Mouse (Mus musculus) kidney, postnatal 0 days (tissue): ENCODE results near the gene Supt5. TPM values are rescaled to one million over a fixed set of nuclear protein-coding genes. Genes with fewer than 3 reads are reported as not detected.

ENCODE experiments used
- ATAC-seq: fragments of 200-750 bp; cut with Nextera tagmentation; replicated peaks from 2 replicates; pipeline ENCODE4 v1.8.0; 2017; ENCODE audit warnings: low read depth, moderate number of reproducible peaks, moderate TSS enrichment, moderate library complexity; ENCODE audit not compliant: low FRiP score
- DNase-seq: peaks from one replicate; pipeline ENCODE4 v3.0.0-alpha.2; 2016; ENCODE audit warnings: low spot score
- H3K27ac ChIP-seq: fragments of 300-500 bp; sonication (generic); 2 replicates; pipeline ENCODE4 v1.5.1; 2014; ENCODE audit warnings: mild to moderate bottlenecking
- H3K27me3 ChIP-seq: fragments of 300-500 bp; sonication (generic); 2 replicates; pipeline ENCODE4 v1.6.1; 2014; ENCODE audit warnings: low read length, mixed read lengths; ENCODE audit not compliant: insufficient read depth
- H3K36me3 ChIP-seq: fragments of 300-500 bp; sonication (generic); 2 replicates; pipeline ENCODE4 v1.6.1; 2014; ENCODE audit warnings: low read length, mixed read lengths; ENCODE audit not compliant: insufficient read depth
- H3K4me1 ChIP-seq: fragments of 300-500 bp; sonication (generic); replicated peaks from 2 replicates; pipeline ENCODE4 v1.6.1; 2014; ENCODE audit warnings: antibody characterized with exemption, low read length, mixed read lengths; ENCODE audit not compliant: insufficient read depth
- H3K4me2 ChIP-seq: fragments of 300-500 bp; sonication (generic); 2 replicates; pipeline ENCODE4 v1.6.1; 2014; ENCODE audit warnings: mild to moderate bottlenecking, low read length, moderate library complexity, mixed read lengths
- H3K4me3 ChIP-seq: fragments of 300-500 bp; sonication (generic); replicated peaks from 2 replicates; pipeline ENCODE4 v1.5.1; 2014; ENCODE audit warnings: low read depth, low read length
- H3K9ac ChIP-seq: fragments of 300-500 bp; sonication (generic); 2 replicates; pipeline ENCODE4 v1.6.1; 2014; ENCODE audit warnings: low read depth, low read length
- H3K9me3 ChIP-seq: fragments of 300-500 bp; sonication (generic); replicated peaks from 2 replicates; pipeline ENCODE4 v1.6.1; 2016; ENCODE audit warnings: low read length, inconsistent platforms, mixed read lengths
- CTCF ChIP-seq: IDR thresholded peaks from 2 replicates; pipeline ENCODE4 v1.5.1; 2016; ENCODE audit warnings: antibody characterized with exemption, low read depth, mild to moderate bottlenecking, moderate library complexity
- WGBS: fragments of 180-500 bp; shearing (Covaris S2); extraction: QIAGEN DNeasy Blood & Tissue Kit; methylation state at CpG from one replicate; pipeline ENCODE4 v1.1.7; 2014; 5-methylcytosine and 5-hydroxymethylcytosine counted together
- polyA plus RNA-seq: library from polyadenylated mRNA; unstranded; fragments of >200 nt; fragmentation: Nextera tagmentation; extraction: Ambion mirVana; gene quantifications from 2 replicates; pipeline ENCODE4 v1.2.1, GENCODE M21; 2015

Supt5 gene
- polyA plus RNA-seq, 1 experiment from 2014 or later = 53.4 TPM

- peak; percentile 51 for TF ChIP-seq CTCF
- ATAC-seq = no peak
- H3K27ac ChIP-seq = no peak overlapping the region
- H3K36me3 ChIP-seq = peaks cover 8% of the 10 kb centered on the region
- H3K4me1 ChIP-seq = peaks cover 7% of the 10 kb centered on the region; the same call in 1 of the 2 replicates
- 86% methylated on average over 7 of the region's 7 CpGs for WGBS
- peak; percentile 28 for DNase-seq
- no peak overlapping the region for H3K9ac ChIP-seq
- no peak overlapping the region for H3K4me2 ChIP-seq
- no peak overlapping the region for H3K4me3 ChIP-seq
- H3K9me3 ChIP-seq = no peaks in the 10 kb centered on the region
- H3K27me3 ChIP-seq = no peaks in the 10 kb centered on the region
These were observed 10.1 kb upstream of the Supt5 start for GRCm38 (mm10) chr7:28348601-28349000.

- no peaks in the 10 kb centered on the region for H3K27me3 ChIP-seq
- H3K4me1 ChIP-seq = peaks cover 7% of the 10 kb centered on the region; the same call in 1 of the 2 replicates
- H3K4me3 ChIP-seq = no peak overlapping the region
- no peaks in the 10 kb centered on the region for H3K9me3 ChIP-seq
- TF ChIP-seq CTCF = no peak
- H3K4me2 ChIP-seq = no peak overlapping the region
- no peaks in the 10 kb centered on the region for H3K36me3 ChIP-seq
- ATAC-seq = no peak
- DNase-seq = no peak
- WGBS = 45% methylated on average over 3 of the region's 3 CpGs
- no peak overlapping the region for H3K27ac ChIP-seq
- no peak overlapping the region for H3K9ac ChIP-seq
These were observed 9.2 kb upstream of the Supt5 start for GRCm38 (mm10) chr7:28347746-28348145.

- no peaks in the 10 kb centered on the region for H3K9me3 ChIP-seq
- H3K4me1 ChIP-seq = 0 out of 2 replicates have a peak, but pooled peaks cover under 1% of the 10 kb centered on the region
- no peaks in the 10 kb centered on the region for H3K27me3 ChIP-seq
- DNase-seq (peak; percentile 68), ATAC-seq (no peak)
- H3K27ac ChIP-seq = no peak overlapping the region; the same call in 1 of the 2 replicates
- no peak overlapping the region for H3K4me3 ChIP-seq
- H3K4me2 ChIP-seq = no peak overlapping the region
- TF ChIP-seq CTCF = peak; percentile 92
- H3K36me3 ChIP-seq = no peaks in the 10 kb centered on the region
- WGBS = 4% methylated on average over 4 of the region's 4 CpGs
- no peak overlapping the region for H3K9ac ChIP-seq
These were observed 6.1 kb upstream of the Supt5 start for GRCm38 (mm10) chr7:28344637-28345036.

- 0 out of 2 replicates have a peak overlapping the region, but pooled peaks have one; percentile 27 for H3K9ac ChIP-seq
- ATAC-seq = no peak
- peak; percentile 15 for DNase-seq
- H3K36me3 ChIP-seq = no peaks in the 10 kb centered on the region
- 0 out of 2 replicates have a peak overlapping the region, but pooled peaks have one; percentile 36 for H3K27ac ChIP-seq
- H3K4me2 ChIP-seq = no peak overlapping the region
- 0 out of 2 replicates have a peak, but pooled peaks cover 4% of the 10 kb centered on the region for H3K4me1 ChIP-seq
- H3K4me3 ChIP-seq = no peak overlapping the region
- 9% methylated on average over 7 of the region's 7 CpGs for WGBS
- no peaks in the 10 kb centered on the region for H3K27me3 ChIP-seq
- TF ChIP-seq CTCF = no peak
- H3K9me3 ChIP-seq = no peaks in the 10 kb centered on the region
These were observed 2.8 kb upstream of the Supt5 start for GRCm38 (mm10) chr7:28341381-28341780.

- 67% methylated on average over 19 of the region's 19 CpGs for WGBS
- H3K27ac ChIP-seq = peak overlapping the region; percentile 87
- H3K27me3 ChIP-seq = no peaks in the 10 kb centered on the region
- peak; percentile 34 for TF ChIP-seq CTCF
- DNase-seq (peak; percentile 77), ATAC-seq (no peak)
- no peaks in the 10 kb centered on the region for H3K36me3 ChIP-seq
- peak overlapping the region; percentile 91 for H3K4me3 ChIP-seq
- 0 out of 2 replicates have a peak, but pooled peaks cover 4% of the 10 kb centered on the region for H3K4me1 ChIP-seq
- H3K9me3 ChIP-seq = no peaks in the 10 kb centered on the region
- peak overlapping the region; percentile 94; the same call in 1 of the 2 replicates for H3K9ac ChIP-seq
- peak overlapping the region; percentile 64 for H3K4me2 ChIP-seq
These were observed 819 bp upstream of the Supt5 start for GRCm38 (mm10) chr7:28339213-28339917.

- Histone ChIP-seq H3K4me2 (no peak overlapping the region), H3K36me3 (peaks cover 10% of the 10 kb centered on the region), H3K27me3 (no peaks in the 10 kb centered on the region), H3K4me1 (0 out of 2 replicates have a peak, but pooled peaks cover 4% of the 10 kb centered on the region), H3K27ac (no peak overlapping the region), H3K4me3 (no peak overlapping the region), H3K9ac (no peak overlapping the region), H3K9me3 (no peaks in the 10 kb centered on the region)
- WGBS = 92% methylated on average over 2 of the region's 2 CpGs
- no peak for TF ChIP-seq CTCF
- ATAC-seq = no peak
- no peak for DNase-seq
These were observed 3.1 kb downstream of the Supt5 start for GRCm38 (mm10) chr7:28335471-28335870.
